Mouse (Mus musculus) hindbrain, postnatal 0 days (tissue): Measurements from ENCODE around the gene Agbl4. TPM values are rescaled to one million over a fixed set of nuclear protein-coding genes. Genes with fewer than 3 reads are reported as not detected.

ENCODE experiments used
- ATAC-seq: fragments of 200-750 bp; cut with Nextera tagmentation; 2 replicates; pipeline ENCODE4 v1.8.0; 2017; ENCODE audit warnings: mild to moderate bottlenecking, moderate TSS enrichment, moderate library complexity
- DNase-seq: peaks from one replicate; pipeline ENCODE4 v3.0.0-alpha.2; 2015; ENCODE audit warnings: low spot score
- H3K27ac ChIP-seq: fragments of 300-500 bp; sonication (generic); 2 replicates; pipeline ENCODE4 v1.5.1; 2014; ENCODE audit warnings: mild to moderate bottlenecking
- H3K27me3 ChIP-seq: fragments of 300-500 bp; sonication (generic); 2 replicates; pipeline ENCODE4 v1.6.1; 2014; ENCODE audit warnings: low read length, mixed read lengths; ENCODE audit not compliant: insufficient read depth
- H3K36me3 ChIP-seq: fragments of 300-500 bp; sonication (generic); 2 replicates; pipeline ENCODE4 v1.6.1; 2014; ENCODE audit warnings: low read length, mixed read lengths; ENCODE audit not compliant: insufficient read depth
- H3K4me1 ChIP-seq: fragments of 300-500 bp; sonication (generic); 2 replicates; pipeline ENCODE4 v1.6.1; 2014; ENCODE audit warnings: antibody characterized with exemption, low read length, mixed read lengths; ENCODE audit not compliant: insufficient read depth
- H3K4me2 ChIP-seq: fragments of 300-500 bp; sonication (generic); 2 replicates; pipeline ENCODE4 v1.6.1; 2014; ENCODE audit warnings: low read depth, mild to moderate bottlenecking, low read length, moderate library complexity, mixed read lengths
- H3K4me3 ChIP-seq: fragments of 300-500 bp; sonication (generic); 2 replicates; pipeline ENCODE4 v1.5.1; 2014; ENCODE audit warnings: low read length
- H3K9ac ChIP-seq: fragments of 300-500 bp; sonication (generic); replicated peaks from 2 replicates; pipeline ENCODE4 v1.6.1; 2014; ENCODE audit warnings: mild to moderate bottlenecking, low read length, moderate library complexity, mixed read lengths
- H3K9me3 ChIP-seq: fragments of 300-500 bp; sonication (generic); 2 replicates; pipeline ENCODE4 v1.6.1; 2016; ENCODE audit warnings: low read length, mixed read lengths
- CTCF ChIP-seq: IDR thresholded peaks from 2 replicates; pipeline ENCODE4 v1.5.1; 2016; ENCODE audit warnings: antibody characterized with exemption, control low read depth, low read depth
- WGBS: fragments of 180-500 bp; shearing (Covaris S2); extraction: QIAGEN DNeasy Blood & Tissue Kit; methylation state at CpG from one replicate; pipeline ENCODE4 v1.1.7; 2014; 5-methylcytosine and 5-hydroxymethylcytosine counted together
- polyA plus RNA-seq: library from polyadenylated mRNA; unstranded; fragments of >200 nt; fragmentation: Nextera tagmentation; extraction: Ambion mirVana; gene quantifications from 2 replicates; pipeline ENCODE4 v1.2.1, GENCODE M21; 2015
- total RNA-seq: library from RNA; depleted of rRNA; stranded (reverse); fragments of >200 nt; gene quantifications from 2 replicates; pipeline ENCODE4 v1.2.3, GENCODE M21; 2014

Gene Agbl4
- total and polyA plus RNA-seq, 2 experiments from 2014 or later = 2.8 to 3.9 TPM

DNA sequence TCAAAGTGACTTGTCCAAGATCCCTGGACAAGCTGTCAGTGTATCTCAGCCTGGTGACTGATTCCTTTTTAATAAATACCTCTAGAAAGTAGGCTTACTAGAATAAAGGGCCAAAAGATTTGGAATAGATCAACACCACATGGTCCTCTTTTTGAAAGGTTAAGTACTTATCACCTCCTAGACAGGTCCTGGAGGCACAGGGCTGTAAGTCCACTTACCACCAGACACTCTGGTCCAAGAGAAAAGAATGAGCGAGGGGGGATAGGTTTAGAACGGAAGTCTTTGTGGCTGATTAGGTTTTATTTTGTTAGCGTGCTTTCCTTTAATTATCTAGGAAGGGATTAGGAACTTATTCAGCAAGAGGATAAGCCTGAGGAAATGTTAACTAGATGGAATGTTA is 1019.1 kb downstream of the Agbl4 start:
- Histone ChIP-seq H3K9ac (no peak overlapping the region), H3K4me3 (no peak overlapping the region; the same call in 1 of the 2 replicates), H3K27me3 (no peaks in the 10 kb centered on the region), H3K4me1 (peaks cover 16% of the 10 kb centered on the region), H3K9me3 (no peaks in the 10 kb centered on the region), H3K4me2 (peak overlapping the region; percentile 75), H3K27ac (no peak overlapping the region), H3K36me3 (no peaks in the 10 kb centered on the region)
- no peak for ATAC-seq
- WGBS = 75% methylated on average over 3 of the region's 3 CpGs
- TF ChIP-seq CTCF = no peak
- DNase-seq = no peak

- ATAC-seq (no peak), DNase-seq (no peak)
- H3K27me3 ChIP-seq = no peaks in the 10 kb centered on the region
- 0 out of 2 replicates have a peak overlapping the region, but pooled peaks have one; percentile 75 for H3K4me2 ChIP-seq
- H3K4me1 ChIP-seq = peaks cover 16% of the 10 kb centered on the region
- H3K9me3 ChIP-seq = no peaks in the 10 kb centered on the region
- H3K9ac ChIP-seq = no peak overlapping the region
- H3K27ac ChIP-seq = no peak overlapping the region
- 95% methylated on average over 5 of the region's 5 CpGs for WGBS
- H3K4me3 ChIP-seq = no peak overlapping the region
- TF ChIP-seq CTCF = no peak
- H3K36me3 ChIP-seq = no peaks in the 10 kb centered on the region
Observed at GRCm38 (mm10) chr4:111417716-111418115, 1020.3 kb downstream of the Agbl4 start.

- H3K4me3 ChIP-seq = no peak overlapping the region
- DNase-seq (no peak), ATAC-seq (no peak)
- no peaks in the 10 kb centered on the region for H3K27me3 ChIP-seq
- no peak overlapping the region for H3K4me2 ChIP-seq
- no peak overlapping the region for H3K9ac ChIP-seq
- TF ChIP-seq CTCF = no peak
- 90% methylated on average over 1 of the region's 1 CpGs for WGBS
- H3K36me3 ChIP-seq = no peaks in the 10 kb centered on the region
- H3K27ac ChIP-seq = no peak overlapping the region
- no peaks in the 10 kb centered on the region for H3K9me3 ChIP-seq
- H3K4me1 ChIP-seq = peaks cover 16% of the 10 kb centered on the region
Observed at GRCm38 (mm10) chr4:111419476-111419875, 1022.0 kb downstream of the Agbl4 start.

DNA sequence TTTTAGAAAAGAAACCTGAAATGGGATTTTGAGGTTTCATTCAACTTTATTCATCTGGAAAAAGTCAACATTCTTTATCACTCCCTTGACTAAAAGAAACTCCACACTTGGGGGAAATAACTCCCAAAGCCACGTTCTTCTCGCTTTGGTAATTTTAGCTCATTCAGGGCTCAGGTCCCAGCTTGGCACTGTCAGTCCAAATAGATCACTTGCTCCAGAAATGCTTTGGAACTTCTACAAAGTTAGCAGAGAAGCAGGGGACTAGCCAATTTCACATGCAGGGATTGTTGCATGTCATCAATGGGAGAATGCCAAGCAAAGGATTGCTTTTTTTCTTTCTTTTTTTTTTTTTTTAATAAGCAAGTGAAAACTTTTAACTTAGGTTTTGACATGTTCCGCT is 1022.6 kb downstream of the Agbl4 start:
- no peak overlapping the region for H3K4me2 ChIP-seq
- H3K4me1 ChIP-seq = peaks cover 16% of the 10 kb centered on the region
- no peaks in the 10 kb centered on the region for H3K36me3 ChIP-seq
- H3K9ac ChIP-seq = no peak overlapping the region
- no peaks in the 10 kb centered on the region for H3K27me3 ChIP-seq
- H3K4me3 ChIP-seq = no peak overlapping the region
- WGBS = 51% methylated on average over 3 of the region's 3 CpGs
- ATAC-seq (no peak), DNase-seq (peak; percentile 44)
- no peaks in the 10 kb centered on the region for H3K9me3 ChIP-seq
- TF ChIP-seq CTCF = no peak
- H3K27ac ChIP-seq = no peak overlapping the region

DNA sequence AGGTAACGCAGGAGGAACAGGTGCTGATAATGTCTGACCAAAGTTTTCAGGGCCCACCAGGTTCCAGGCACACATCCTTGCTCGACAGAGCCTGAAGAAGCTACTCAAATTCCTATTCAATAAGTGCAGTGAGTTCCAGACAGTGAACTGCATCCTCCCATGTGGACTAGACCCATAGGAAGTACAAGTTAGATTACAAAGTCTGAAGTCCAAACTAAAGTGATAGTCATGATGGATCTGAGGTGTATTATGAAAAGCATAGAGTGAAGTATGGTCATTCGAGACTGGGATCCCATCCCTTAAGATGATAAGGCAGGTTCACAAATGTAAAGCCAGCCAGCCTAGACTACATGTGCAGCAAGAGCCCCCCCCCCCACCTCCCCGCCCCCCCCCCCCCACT is 1023.5 kb downstream of the Agbl4 start:
- Histone ChIP-seq H3K4me3 (no peak overlapping the region), H3K4me2 (no peak overlapping the region), H3K27me3 (no peaks in the 10 kb centered on the region), H3K9me3 (no peaks in the 10 kb centered on the region), H3K4me1 (peaks cover 11% of the 10 kb centered on the region), H3K9ac (no peak overlapping the region), H3K36me3 (no peaks in the 10 kb centered on the region), H3K27ac (no peak overlapping the region)
- DNase-seq = no peak
- 85% methylated on average over 4 of the region's 4 CpGs for WGBS
- TF ChIP-seq CTCF = no peak
- ATAC-seq = no peak

DNA sequence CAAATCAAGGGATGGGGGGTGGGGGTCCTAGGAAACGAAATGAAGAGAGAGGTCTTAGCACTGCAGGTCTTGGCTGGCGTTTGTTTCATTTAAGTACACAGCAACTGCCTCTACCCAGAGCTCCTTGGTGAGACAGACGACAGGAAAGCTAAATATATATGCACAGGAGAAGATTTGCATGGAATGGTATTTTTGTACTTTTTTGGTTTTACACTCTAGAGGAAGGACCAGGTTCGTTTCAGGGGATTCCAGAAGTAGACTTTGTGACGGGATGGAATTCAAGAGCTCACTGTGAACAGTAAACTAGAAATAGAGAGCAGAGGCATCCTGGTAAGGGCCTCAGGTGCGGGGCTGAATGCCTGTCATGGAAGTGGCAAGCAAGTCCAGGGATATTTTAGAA is 1024.3 kb downstream of the Agbl4 start:
- ATAC-seq = no peak
- H3K27me3 ChIP-seq = no peaks in the 10 kb centered on the region
- H3K4me3 ChIP-seq = no peak overlapping the region
- H3K4me1 ChIP-seq = peaks cover 4% of the 10 kb centered on the region; the same call in 1 of the 2 replicates
- H3K9ac ChIP-seq = no peak overlapping the region
- H3K36me3 ChIP-seq = no peaks in the 10 kb centered on the region
- WGBS = 87% methylated on average over 6 of the region's 6 CpGs
- no peaks in the 10 kb centered on the region for H3K9me3 ChIP-seq
- no peak overlapping the region for H3K27ac ChIP-seq
- DNase-seq = no peak
- no peak for TF ChIP-seq CTCF
- H3K4me2 ChIP-seq = no peak overlapping the region

DNA sequence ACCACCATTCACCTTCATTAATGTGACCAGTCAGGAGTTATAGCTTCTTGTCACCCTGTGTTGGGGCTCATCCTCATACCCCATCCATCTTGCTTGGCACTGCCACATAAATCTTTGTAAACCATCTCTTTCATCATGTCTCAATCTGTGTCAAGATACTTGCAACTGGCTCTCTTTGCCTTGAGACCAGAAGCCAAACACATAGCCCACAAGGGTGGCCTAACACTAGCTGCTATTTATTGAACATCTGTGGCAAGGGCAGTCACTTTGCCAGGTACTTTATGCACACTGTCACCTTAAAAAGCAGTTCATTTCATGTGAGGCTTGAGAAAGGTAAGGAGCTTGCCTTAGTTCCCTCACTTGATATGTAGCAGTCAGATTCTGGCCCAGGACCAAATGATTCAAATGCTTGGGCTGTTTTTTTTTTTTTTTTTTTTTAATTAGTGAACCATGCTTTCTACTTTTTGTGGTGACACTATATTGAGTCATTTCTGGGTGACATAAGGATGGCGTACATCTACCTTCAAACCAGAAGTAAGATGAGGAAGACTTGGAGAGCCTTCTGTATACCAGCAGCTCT is 1027.0 kb downstream of the Agbl4 start:
- no peak overlapping the region for H3K4me3 ChIP-seq
- no peak overlapping the region for H3K4me2 ChIP-seq
- no peak for ATAC-seq
- no peaks in the 10 kb centered on the region for H3K9me3 ChIP-seq
- no peak overlapping the region for H3K27ac ChIP-seq
- no peak for DNase-seq
- WGBS = 89% methylated on average over 1 of the region's 1 CpGs
- H3K36me3 ChIP-seq = no peaks in the 10 kb centered on the region
- no peak for TF ChIP-seq CTCF
- H3K9ac ChIP-seq = no peak overlapping the region
- 0 out of 2 replicates have a peak, but pooled peaks cover 2% of the 10 kb centered on the region for H3K4me1 ChIP-seq
- no peaks in the 10 kb centered on the region for H3K27me3 ChIP-seq
